Mouse (Mus musculus) neural tube, embryonic 13.5 days (tissue): Measurements from ENCODE around the gene Sntg2. TPM values are rescaled to one million over a fixed set of nuclear protein-coding genes. Genes with fewer than 3 reads are reported as not detected.

ENCODE experiments used
- ATAC-seq: fragments of 200-750 bp; cut with Nextera tagmentation; 2 replicates; pipeline ENCODE4 v1.8.0; 2017; ENCODE audit warnings: low read depth, mild to moderate bottlenecking, moderate TSS enrichment, moderate library complexity
- H3K27ac ChIP-seq: fragments of 300-500 bp; sonication (generic); replicated peaks from 2 replicates; pipeline ENCODE4 v1.5.1; 2015; ENCODE audit warnings: moderate library complexity, mild to moderate bottlenecking, inconsistent platforms
- H3K27me3 ChIP-seq: fragments of 300-500 bp; sonication (generic); 2 replicates; pipeline ENCODE4 v1.6.1; 2015; ENCODE audit warnings: mild to moderate bottlenecking, inconsistent platforms
- H3K36me3 ChIP-seq: fragments of 300-500 bp; sonication (generic); 2 replicates; pipeline ENCODE4 v1.6.1; 2015; ENCODE audit warnings: mild to moderate bottlenecking, inconsistent platforms
- H3K4me1 ChIP-seq: fragments of 300-500 bp; sonication (generic); replicated peaks from 2 replicates; pipeline ENCODE4 v1.6.1; 2015; ENCODE audit warnings: inconsistent platforms
- H3K4me2 ChIP-seq: fragments of 300-500 bp; sonication (generic); 2 replicates; pipeline ENCODE4 v1.6.1; 2015; ENCODE audit warnings: inconsistent platforms, mild to moderate bottlenecking, moderate library complexity
- H3K4me3 ChIP-seq: fragments of 300-500 bp; sonication (generic); 2 replicates; pipeline ENCODE4 v1.5.1; 2015; ENCODE audit warnings: mild to moderate bottlenecking, inconsistent platforms
- H3K9ac ChIP-seq: fragments of 300-500 bp; sonication (generic); 2 replicates; pipeline ENCODE4 v1.6.1; 2015; ENCODE audit warnings: moderate library complexity, mild to moderate bottlenecking, inconsistent platforms
- H3K9me3 ChIP-seq: fragments of 300-500 bp; sonication (generic); 2 replicates; pipeline ENCODE4 v1.6.1; 2016; ENCODE audit warnings: inconsistent platforms
- WGBS: fragments of 180-500 bp; shearing (Covaris S2); methylation state at CpG from one replicate; pipeline ENCODE4 v1.1.7; 2015; 5-methylcytosine and 5-hydroxymethylcytosine counted together
- polyA plus RNA-seq: library from polyadenylated mRNA; unstranded; fragments of >200 nt; fragmentation: Nextera tagmentation; extraction: Ambion mirVana; gene quantifications from 2 replicates; pipeline ENCODE4 v1.2.1, GENCODE M21; 2015

Gene Sntg2
- polyA plus RNA-seq, 1 experiment from 2014 or later: 3.4 TPM

- Histone ChIP-seq H3K4me1 (no peaks in the 10 kb centered on the region), H3K4me3 (no peak overlapping the region), H3K9ac (no peak overlapping the region), H3K36me3 (no peaks in the 10 kb centered on the region), H3K9me3 (no peaks in the 10 kb centered on the region), H3K27me3 (no peaks in the 10 kb centered on the region), H3K27ac (peak overlapping the region; percentile 54; the same call in 1 of the 2 replicates), H3K4me2 (no peak overlapping the region)
- no peak for ATAC-seq
- 66% methylated on average over 6 of the region's 6 CpGs for WGBS
These were observed 243.8 kb downstream of the Sntg2 start for GRCm38 (mm10) chr12:30129411-30129716.

- Histone ChIP-seq H3K4me2 (no peak overlapping the region), H3K9ac (no peak overlapping the region), H3K27me3 (no peaks in the 10 kb centered on the region), H3K4me1 (no peaks in the 10 kb centered on the region), H3K4me3 (no peak overlapping the region), H3K9me3 (no peaks in the 10 kb centered on the region), H3K36me3 (no peaks in the 10 kb centered on the region), H3K27ac (peak overlapping the region; percentile 54)
- peak; percentile 67; the same call in 1 of the 2 replicates for ATAC-seq
- 52% methylated on average over 7 of the region's 7 CpGs for WGBS
These were observed 244.4 kb downstream of the Sntg2 start for GRCm38 (mm10) chr12:30128561-30129410.

Other genes starting within 250 kb of the Sntg2 start
- not detected in 2 replicates for gene Tpo, start 240.8 kb downstream of the Sntg2 start, polyA plus RNA-seq
- 24.4 and 30.6 TPM in 2 replicates for gene Tmem18, start 211.1 kb upstream of the Sntg2 start, polyA plus RNA-seq